Mouse (Mus musculus) liver, embryonic 14.5 days (tissue): ENCODE results near the gene Gm43518. TPM values are rescaled to one million over a fixed set of nuclear protein-coding genes. Genes with fewer than 3 reads are reported as not detected.

Source experiments
- ATAC-seq: fragments of 200-750 bp; cut with Nextera tagmentation; 2 replicates; pipeline ENCODE4 v1.8.0; 2017; ENCODE audit warnings: moderate number of reproducible peaks, mild to moderate bottlenecking, moderate library complexity; ENCODE audit not compliant: insufficient read depth
- DNase-seq, 3 experiments: peaks; one replicate each; pipeline ENCODE4 v3.0.0-alpha.2; 2012 to 2013; ENCODE audit warnings: low read depth in 3 of 3, low spot score in 3 of 3
- H3K27ac ChIP-seq: fragments of 300-500 bp; sonication (generic); 2 replicates; pipeline ENCODE4 v1.5.1; 2014; ENCODE audit warnings: moderate library complexity, mild to moderate bottlenecking, control low read depth, inconsistent platforms
- H3K27me3 ChIP-seq: fragments of 300-500 bp; sonication (generic); 2 replicates; pipeline ENCODE4 v1.6.1; 2014; ENCODE audit warnings: mild to moderate bottlenecking, low read length, moderate library complexity; ENCODE audit not compliant: control insufficient read depth, insufficient read depth
- H3K36me3 ChIP-seq: fragments of 300-500 bp; sonication (generic); replicated peaks from 2 replicates; pipeline ENCODE4 v1.6.1; 2014; ENCODE audit warnings: low read depth; ENCODE audit not compliant: control insufficient read depth, insufficient read depth
- H3K4me1 ChIP-seq, 2 experiments: fragments of 200-500 bp in 1 of 2; fragments of 300-500 bp in 1 of 2; sonication (generic) in 1 of 2; replicated peaks; 2 replicates each; pipeline ENCODE4 v1.6.1; 2012 to 2014; ENCODE audit warnings: antibody characterized with exemption in 1 of 2, inconsistent platforms in 1 of 2, low read length in 1 of 2; ENCODE audit not compliant: control insufficient read depth in 2 of 2, insufficient read depth in 2 of 2
- H3K4me2 ChIP-seq: fragments of 300-500 bp; sonication (generic); 2 replicates; pipeline ENCODE4 v1.6.1; 2014; ENCODE audit warnings: low read depth, mild to moderate bottlenecking, control low read depth, moderate library complexity
- H3K4me3 ChIP-seq, 2 experiments: fragments of 200-500 bp in 1 of 2; fragments of 300-500 bp in 1 of 2; sonication (generic) in 1 of 2; 2 replicates each; pipeline ENCODE4 v1.5.1; 2012 to 2014; ENCODE audit warnings: low read depth in 2 of 2, low read length in 2 of 2, mild to moderate bottlenecking in 2 of 2, control low read depth in 1 of 2, inconsistent platforms in 1 of 2, moderate library complexity in 1 of 2; ENCODE audit not compliant: insufficient read depth in 1 of 2
- H3K9ac ChIP-seq: fragments of 300-500 bp; sonication (generic); replicated peaks from 2 replicates; pipeline ENCODE4 v1.6.1; 2014; ENCODE audit warnings: mild to moderate bottlenecking, control low read depth, moderate library complexity
- H3K9me3 ChIP-seq: fragments of 300-500 bp; sonication (generic); 2 replicates; pipeline ENCODE4 v1.6.1; 2016; ENCODE audit warnings: low read length, mixed read lengths; ENCODE audit not compliant: control insufficient read depth
- CTCF ChIP-seq: IDR thresholded peaks from 2 replicates; pipeline ENCODE4 v1.5.1; 2016; ENCODE audit warnings: antibody characterized with exemption, low read depth, control low read depth
- EP300 ChIP-seq: IDR thresholded peaks from 2 replicates; pipeline ENCODE4 v1.6.1; 2016; ENCODE audit warnings: antibody characterized with exemption, low read depth
- WGBS: fragments of 180-500 bp; shearing (Covaris S2); extraction: QIAGEN DNeasy Blood & Tissue Kit; methylation state at CpG from one replicate; pipeline ENCODE4 v1.1.7; 2014; ENCODE audit not compliant: insufficient replicate concordance; 5-methylcytosine and 5-hydroxymethylcytosine counted together
- polyA plus RNA-seq, 2 experiments: library from polyadenylated mRNA; depleted of rRNA in 1 of 2; stranded (reverse) in 1 of 2; unstranded in 1 of 2; fragments of >200 nt; fragmentation: Nextera tagmentation in 1 of 2; extraction: Ambion mirVana in 1 of 2; gene quantifications; 2 replicates each; pipeline versions ENCODE4 v1.2.1 to v1.2.3; 2012 to 2014

The Gm43518 gene
- polyA plus RNA-seq, 2 experiments = 0.60 to 0.63 TPM

DNA sequence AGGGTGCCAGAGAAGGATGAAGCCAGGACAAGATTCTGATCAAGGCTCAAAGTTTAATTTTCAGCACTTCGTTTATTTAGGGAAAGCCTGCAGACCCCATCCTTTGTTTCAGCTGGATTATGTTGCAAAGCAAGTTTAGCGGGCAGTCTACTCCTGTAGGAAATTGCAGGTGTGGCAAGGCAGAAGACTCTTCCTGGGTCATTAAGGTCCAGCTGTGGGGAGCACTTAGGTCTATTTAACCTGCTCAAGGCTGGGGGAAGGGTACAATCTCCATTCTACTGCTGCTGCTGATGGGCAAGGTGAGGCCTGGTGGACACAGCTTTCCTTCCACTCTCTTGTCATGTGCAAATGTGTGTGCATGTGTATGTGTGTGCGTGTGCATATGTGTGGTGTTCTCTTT lies 31.8 kb downstream of the Gm43518 start:
- 69% methylated on average over 3 of the region's 3 CpGs for WGBS
- H3K27ac ChIP-seq = no peak overlapping the region
- TF ChIP-seq EP300 (no peak), CTCF (no peak)
- ATAC-seq = no peak
- H3K36me3 ChIP-seq = no peaks in the 10 kb centered on the region
- DNase-seq = no peak
- peaks cover 0 to 3% of the 10 kb centered on the region in 2 experiments; a peak in 1 of 4 replicates for H3K4me1 ChIP-seq
- no peaks in the 10 kb centered on the region for H3K9me3 ChIP-seq
- H3K4me2 ChIP-seq = no peak overlapping the region
- no peak overlapping the region for H3K9ac ChIP-seq
- no peak overlapping the region for H3K4me3 ChIP-seq
- no peaks in the 10 kb centered on the region for H3K27me3 ChIP-seq

- ATAC-seq = no peak
- Histone ChIP-seq H3K9me3 (no peaks in the 10 kb centered on the region), H3K4me2 (no peak overlapping the region), H3K27ac (no peak overlapping the region), H3K9ac (no peak overlapping the region), H3K36me3 (no peaks in the 10 kb centered on the region), H3K27me3 (no peaks in the 10 kb centered on the region), H3K4me3 (no peak overlapping the region), H3K4me1 (peaks cover 0 to 6% of the 10 kb centered on the region in 2 experiments; a peak in 2 of 4 replicates)
- TF ChIP-seq CTCF (no peak), EP300 (no peak)
- 59% methylated on average over 8 of the region's 8 CpGs for WGBS
- no peak for DNase-seq
Measured at GRCm38 (mm10) chr5:123960129-123960528, 32.9 kb downstream of the Gm43518 start.

DNA sequence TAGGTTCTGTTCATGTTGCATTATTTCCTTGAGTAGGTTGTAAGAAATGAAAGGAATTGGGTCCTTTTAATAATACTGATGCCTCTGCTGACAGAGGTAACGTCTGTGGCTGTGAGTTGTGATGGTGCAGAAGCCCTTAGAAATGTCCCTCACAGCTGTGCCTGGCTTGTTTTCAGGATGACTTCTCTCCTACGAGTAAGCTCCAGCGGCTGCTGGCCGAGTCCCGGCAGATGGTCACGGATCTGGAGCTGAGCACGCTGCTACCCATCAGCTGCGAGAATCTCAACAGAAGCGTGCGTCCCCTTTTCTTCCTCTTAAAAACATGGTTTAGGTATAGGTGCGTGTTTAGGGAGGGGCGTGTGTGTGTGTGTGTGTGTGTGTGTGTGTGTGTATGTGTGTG lies 33.8 kb downstream of the Gm43518 start:
- H3K36me3 ChIP-seq = no peaks in the 10 kb centered on the region
- 85% methylated on average over 12 of the region's 12 CpGs for WGBS

DNA sequence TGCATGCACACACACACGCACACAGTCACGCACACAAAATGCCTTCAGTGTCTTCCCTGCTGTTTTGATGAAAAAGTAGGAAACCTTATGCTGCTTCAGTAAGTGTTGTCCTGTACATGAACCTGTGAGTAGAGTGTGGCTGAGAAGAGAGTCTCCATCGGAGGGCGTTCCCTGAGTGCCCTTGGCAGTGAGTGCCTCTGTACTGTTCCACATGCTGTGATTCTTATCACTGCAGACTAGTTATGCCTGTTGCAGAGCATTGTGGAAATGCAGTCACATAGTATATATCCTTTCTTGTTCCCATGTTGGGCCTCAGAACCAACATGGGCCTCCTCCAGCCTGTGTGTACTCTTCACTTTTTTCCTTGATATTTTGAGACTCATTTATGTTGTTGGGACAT lies 37.0 kb downstream of the Gm43518 start:
- 85% methylated on average over 4 of the region's 4 CpGs for whole genome bisulfite sequencing
- no peak overlapping the region for H3K27ac ChIP-seq
- H3K9ac ChIP-seq = no peak overlapping the region
- no peaks in the 10 kb centered on the region for H3K9me3 ChIP-seq
- TF ChIP-seq CTCF = no peak
- H3K27me3 ChIP-seq = no peaks in the 10 kb centered on the region
- H3K4me1 ChIP-seq = peaks cover 0 to 10% of the 10 kb centered on the region in 2 experiments; a peak in 2 of 4 replicates
- ATAC-seq (no peak), DNase-seq (no peak)
- H3K4me2 ChIP-seq = no peak overlapping the region
- no peak overlapping the region for H3K4me3 ChIP-seq
- H3K36me3 ChIP-seq = no peaks in the 10 kb centered on the region

More for the DNA sequence above, 33.8 kb downstream of the Gm43518 start:
- Histone ChIP-seq H3K9me3 (no peaks in the 10 kb centered on the region), H3K27ac (no peak overlapping the region), H3K4me3 (no peak overlapping the region), H3K4me1 (peaks cover 0 to 6% of the 10 kb centered on the region in 2 experiments; a peak in 2 of 4 replicates), H3K9ac (no peak overlapping the region), H3K4me2 (no peak overlapping the region), H3K27me3 (no peaks in the 10 kb centered on the region)
- ATAC-seq (no peak), DNase-seq (no peak)
- TF ChIP-seq EP300 (no peak), CTCF (no peak)

- no peak overlapping the region for H3K4me2 ChIP-seq
- no peaks in the 10 kb centered on the region for H3K36me3 ChIP-seq
- H3K9me3 ChIP-seq = no peaks in the 10 kb centered on the region
- ATAC-seq (no peak), DNase-seq (no peak)
- WGBS = 76% methylated on average over 2 of the region's 2 CpGs
- H3K4me1 ChIP-seq = peaks cover 0 to 10% of the 10 kb centered on the region in 2 experiments; a peak in 2 of 4 replicates
- H3K27me3 ChIP-seq = no peaks in the 10 kb centered on the region
- no peak overlapping the region for H3K27ac ChIP-seq
- no peak for TF ChIP-seq CTCF
- TF ChIP-seq EP300 = no peak
- H3K9ac ChIP-seq = no peak overlapping the region
- no peak overlapping the region for H3K4me3 ChIP-seq
Measured at GRCm38 (mm10) chr5:123966759-123967158, 39.5 kb downstream of the Gm43518 start.
